Mouse (Mus musculus) right cerebral cortex, postnatal 36 days (tissue): Measurements from ENCODE around the gene Fam206a.

Experiments
- DNase-seq, 2 experiments: peaks; one replicate each; pipeline ENCODE4 v3.0.0; 2022; ENCODE audit warnings: low spot score in 2 of 2, mixed read lengths in 1 of 2

Fam206a gene

DNA sequence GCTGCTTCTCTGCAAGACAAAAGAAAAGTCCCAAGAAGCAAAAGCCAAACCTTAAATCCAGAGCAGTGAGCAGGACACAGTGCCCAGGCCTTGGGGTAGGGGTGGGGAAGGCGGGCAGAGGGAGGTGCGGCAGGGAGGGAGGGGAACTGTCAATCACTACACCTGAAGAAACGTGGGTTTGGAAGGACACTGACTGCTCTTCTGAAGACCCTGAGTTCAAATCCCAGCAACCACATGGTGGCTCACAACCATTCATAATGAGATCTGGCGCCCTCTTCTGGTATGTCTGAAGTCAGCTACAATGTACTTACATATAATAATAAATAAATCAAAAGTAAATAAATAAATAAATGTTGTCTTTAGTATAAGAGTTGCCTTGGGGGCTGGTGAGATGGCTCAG is 42.8 kb downstream of the Fam206a start:
- DNase-seq = no peak

GRCm38 (mm10) chr4:56845896-56846533 is 43.9 kb downstream of the Fam206a start:
- DNase-seq = no peak

DNA sequence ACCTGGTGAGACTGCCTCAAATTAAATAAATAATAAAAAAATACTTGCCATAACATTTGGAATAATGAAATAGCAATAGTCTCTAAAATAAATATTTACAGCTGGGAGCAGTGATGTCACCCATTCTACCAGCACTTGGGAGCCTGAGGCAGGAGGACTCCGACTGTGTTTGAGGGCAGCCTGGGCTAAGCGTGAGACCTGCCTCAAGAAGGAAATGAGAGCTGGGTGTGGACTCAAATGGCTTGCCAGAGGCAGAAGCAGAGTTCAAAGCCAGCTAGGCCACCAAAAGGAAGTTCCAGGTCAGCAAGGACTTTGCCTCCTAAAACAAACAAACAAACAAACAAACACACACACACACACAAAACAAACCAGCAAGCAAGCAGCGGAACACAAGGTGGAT is 45.3 kb downstream of the Fam206a start:
- no peak for DNase-seq

- no peak for DNase-seq
Observed at GRCm38 (mm10) chr4:56848044-56848443, 45.9 kb downstream of the Fam206a start.

- DNase-seq = no peak
Observed at GRCm38 (mm10) chr4:56850724-56851123, 48.6 kb downstream of the Fam206a start.

DNA sequence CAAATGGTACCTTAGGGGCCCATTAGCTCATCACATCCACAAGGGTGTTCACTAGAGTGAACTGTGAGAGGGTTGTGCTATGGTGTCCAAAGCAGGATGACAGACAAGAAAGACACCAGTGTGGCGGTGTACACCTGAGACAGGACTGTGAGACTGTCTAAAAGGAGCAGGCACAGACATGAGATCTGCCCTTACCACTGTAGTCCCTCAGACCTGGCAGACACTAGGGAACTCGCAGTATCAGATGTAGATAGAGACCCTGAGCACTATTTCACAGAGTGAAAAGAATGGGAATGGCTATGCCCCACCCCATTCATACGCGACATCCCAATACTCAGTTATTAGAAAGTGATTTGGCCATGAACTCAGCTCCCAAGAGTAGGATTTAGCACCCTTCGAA is 53.8 kb downstream of the Fam206a start:
- no peak for DNase-seq

GRCm38 (mm10) chr4:56856371-56856949 is 54.3 kb downstream of the Fam206a start:
- no peak for DNase-seq

- DNase-seq = no peak
Observed at GRCm38 (mm10) chr4:56858733-56859132, 56.6 kb downstream of the Fam206a start.
